Mouse (Mus musculus) G1E (cell line): ENCODE data around the gene Ccpg1.

Experiments used
- CTCF ChIP-seq: IDR thresholded peaks from 2 replicates; pipeline ENCODE4 v1.5.1; 2012; ENCODE audit warnings: low read depth, low read length, inconsistent platforms, mixed read lengths
- GATA1 ChIP-seq: IDR thresholded peaks from 2 replicates; pipeline ENCODE4 v1.6.1; 2012; ENCODE audit warnings: borderline replicate concordance, low read length, inconsistent platforms, mixed read lengths
- POLR2AphosphoS5 ChIP-seq: IDR thresholded peaks from 2 replicates; pipeline ENCODE4 v1.6.1; 2012; ENCODE audit warnings: low read depth, low read length, inconsistent platforms; ENCODE audit not compliant: insufficient replicate concordance

- TF ChIP-seq CTCF (no peak), GATA1 (no peak), POLR2AphosphoS5 (no peak)
Measured at GRCm38 (mm10) chr9:72992576-72992975, 7.3 kb downstream of the Ccpg1 start.
